ENCODE assay signal across 1 mouse cellular context in genomic region chr10:91116958-91117357, GRCm38 (mm10).
TF ChIP-seq lines count a peak whose summit lies in the region.

No protein-coding gene starts in this region.

TF ChIP-seq in myocyte, 11 proteins besides CTCF, POLR2A, EP300 and RAD21 (continued from another document):
- no peak for TF ChIP-seq CEBPB (IDR thresholded peaks at IDR 0.05; ENCODE audit: insufficient read depth, poor library complexity, severe bottlenecking)
